Mouse (Mus musculus) ES-Bruce4 (cell line): ENCODE data around the gene Rimbp3.
A peak's percentile ranks its signal among the peaks of the same experiment; 100 is the strongest.

ENCODE experiments used
- CTCF ChIP-seq: IDR thresholded peaks from one replicate; pipeline ENCODE4 v1.8.1; 2011; ENCODE audit warnings: low read depth, low read length
- POLR2A ChIP-seq: IDR thresholded peaks from one replicate; pipeline ENCODE4 v1.8.1; 2011; ENCODE audit warnings: low read length; ENCODE audit not compliant: insufficient read depth

DNA sequence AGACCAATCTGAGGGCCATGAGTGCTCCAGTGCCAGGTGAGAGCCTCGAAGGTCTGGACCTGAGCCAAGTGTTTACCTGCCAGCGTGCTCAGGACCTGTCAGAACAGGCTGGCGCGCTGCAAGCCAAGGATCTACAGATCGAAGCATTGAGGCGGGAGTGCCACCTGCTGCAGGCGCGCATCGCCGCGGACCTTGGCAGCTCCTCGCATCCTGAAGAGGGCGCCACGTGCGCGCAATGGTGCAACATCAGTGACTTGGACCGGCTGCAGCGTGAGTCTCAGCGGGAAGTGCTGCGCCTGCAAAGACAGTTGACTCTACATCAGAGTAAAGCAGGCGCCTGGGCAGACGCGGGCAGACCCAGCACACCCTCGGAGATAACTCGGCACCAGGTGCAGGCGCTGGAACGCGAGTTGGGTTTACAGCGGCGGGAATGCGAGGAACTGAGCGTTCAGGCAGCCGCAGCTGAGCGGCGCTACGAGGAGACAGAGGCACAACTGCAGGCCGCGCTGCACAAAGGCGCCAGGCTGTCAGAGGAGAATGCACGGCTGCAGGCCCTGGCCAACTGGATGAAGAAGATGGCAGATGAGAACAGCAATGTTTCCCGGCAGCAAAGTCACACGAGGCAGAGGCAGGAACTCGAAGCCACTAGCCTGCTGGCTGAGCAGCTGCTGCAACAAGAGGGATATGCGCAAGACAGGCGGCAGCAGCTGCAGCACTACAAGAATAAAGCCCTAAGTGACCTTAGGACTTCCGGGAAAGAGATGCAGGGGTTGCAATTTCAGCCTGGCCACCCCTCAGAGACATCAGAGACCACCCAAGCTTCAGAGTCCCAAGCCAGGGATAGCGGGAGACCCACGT, 1.8 kb downstream of the Rimbp3 start:
- TF ChIP-seq POLR2A (no peak), CTCF (peak; percentile 93)
